Mouse (Mus musculus): ENCODE data around the gene Hpca. TPM values are rescaled to one million over a fixed set of nuclear protein-coding genes. Genes with fewer than 3 reads are reported as not detected.

Hpca gene
- polyA plus RNA-seq, 1 experiment from 2014 or later = 0.99 TPM

- Histone ChIP-seq H3K27ac (replicated peaks) (no peak overlapping the region), H3K9ac (ENCODE audit: low read length) (no peak overlapping the region), H3K27me3 (ENCODE audit: control insufficient read depth, insufficient read depth, low read length) (no peaks in the 10 kb centered on the region), H3K36me3 (ENCODE audit: control insufficient read depth, insufficient read depth, low read length) (no peaks in the 10 kb centered on the region), H3K4me1 (replicated peaks; ENCODE audit: control insufficient read depth, insufficient read depth) (peaks cover 6% of the 10 kb centered on the region; the same call in 1 of the 2 replicates), H3K4me2 (replicated peaks; ENCODE audit: low read depth) (no peak overlapping the region), H3K4me3 (ENCODE audit: low read depth, low read length) (no peak overlapping the region), H3K9me3 (ENCODE audit: control insufficient read depth, low read length) (no peaks in the 10 kb centered on the region)
- no peak for TF ChIP-seq CTCF (IDR thresholded peaks at IDR 0.05; ENCODE audit: low read depth)
- TF ChIP-seq EP300 (optimal IDR thresholded peaks at IDR 0.05) = no peak
- ATAC-seq (ENCODE audit: low FRiP score, low TSS enrichment) = no peak
- 75% methylated on average over 5 of the region's 5 CpGs for WGBS
- no peak for DNase-seq (ENCODE audit: low spot score)
These were observed 17.8 kb upstream of the Hpca start for GRCm38 (mm10) chr4:129139642-129140041.

GRCm38 (mm10) chr4:129137392-129138321 lies 15.8 kb upstream of the Hpca start:
- Histone ChIP-seq H3K4me1 (replicated peaks; ENCODE audit: control insufficient read depth, insufficient read depth) (peaks cover 6% of the 10 kb centered on the region; the same call in 1 of the 2 replicates), H3K4me2 (replicated peaks; ENCODE audit: low read depth) (peak overlapping the region; percentile 79; the same call in 1 of the 2 replicates), H3K4me3 (ENCODE audit: low read depth, low read length) (no peak overlapping the region), H3K9ac (ENCODE audit: low read length) (peak overlapping the region; percentile 63), H3K9me3 (ENCODE audit: control insufficient read depth, low read length) (no peaks in the 10 kb centered on the region), H3K36me3 (ENCODE audit: control insufficient read depth, insufficient read depth, low read length) (no peaks in the 10 kb centered on the region), H3K27me3 (ENCODE audit: control insufficient read depth, insufficient read depth, low read length) (no peaks in the 10 kb centered on the region), H3K27ac (replicated peaks) (no peak overlapping the region)
- TF ChIP-seq EP300 (optimal IDR thresholded peaks at IDR 0.05) = no peak
- no peak for TF ChIP-seq CTCF (IDR thresholded peaks at IDR 0.05; ENCODE audit: low read depth)
- DNase-seq (ENCODE audit: low spot score) = no peak
- no peak for ATAC-seq (ENCODE audit: low FRiP score, low TSS enrichment)
- 67% methylated on average over 14 of the region's 14 CpGs for WGBS

- ATAC-seq (ENCODE audit: low FRiP score, low TSS enrichment) (peak; percentile 28; the same call in 1 of the 2 replicates), DNase-seq (ENCODE audit: low spot score) (peak; percentile 34)
- Histone ChIP-seq H3K4me2 (replicated peaks; ENCODE audit: low read depth) (peak within 1 kb of the TSS; percentile 79), H3K9me3 (ENCODE audit: control insufficient read depth, low read length) (no peaks in the 10 kb centered on the region), H3K4me3 (ENCODE audit: low read depth, low read length) (peak within 1 kb of the TSS; percentile 50), H3K27me3 (ENCODE audit: control insufficient read depth, insufficient read depth, low read length) (no peaks in the 10 kb centered on the region), H3K4me1 (replicated peaks; ENCODE audit: control insufficient read depth, insufficient read depth) (peaks cover 3% of the 10 kb centered on the region; the same call in 1 of the 2 replicates), H3K9ac (ENCODE audit: low read length) (peak within 1 kb of the TSS; percentile 63), H3K36me3 (ENCODE audit: control insufficient read depth, insufficient read depth, low read length) (no peaks in the 10 kb centered on the region), H3K27ac (replicated peaks) (no peak within 1 kb of the TSS)
- WGBS = 4% methylated on average over 27 of the region's 80 CpGs
- TF ChIP-seq CTCF (IDR thresholded peaks at IDR 0.05; ENCODE audit: low read depth) (no peak), EP300 (optimal IDR thresholded peaks at IDR 0.05) (no peak)
These were observed 14.9 kb upstream of the Hpca start, which contains the start of gene Fndc5 for GRCm38 (mm10) chr4:129136579-129137391. Gene Fndc5, plus strand, starts transcription at chr4:129136999.

- Histone ChIP-seq H3K27me3 (ENCODE audit: control insufficient read depth, insufficient read depth, low read length) (no peaks in the 10 kb centered on the region), H3K4me1 (replicated peaks; ENCODE audit: control insufficient read depth, insufficient read depth) (peaks cover 2% of the 10 kb centered on the region; the same call in 1 of the 2 replicates), H3K9ac (ENCODE audit: low read length) (peak overlapping the region; percentile 63; the same call in 1 of the 2 replicates), H3K27ac (replicated peaks) (no peak overlapping the region), H3K9me3 (ENCODE audit: control insufficient read depth, low read length) (no peaks in the 10 kb centered on the region), H3K4me2 (replicated peaks; ENCODE audit: low read depth) (peak overlapping the region; percentile 79), H3K4me3 (ENCODE audit: low read depth, low read length) (peak overlapping the region; percentile 50), H3K36me3 (ENCODE audit: control insufficient read depth, insufficient read depth, low read length) (no peaks in the 10 kb centered on the region)
- TF ChIP-seq CTCF (IDR thresholded peaks at IDR 0.05; ENCODE audit: low read depth) (no peak), EP300 (optimal IDR thresholded peaks at IDR 0.05) (no peak)
- no peak for DNase-seq (ENCODE audit: low spot score)
- WGBS = 44% methylated on average over 9 of the region's 9 CpGs
- no peak for ATAC-seq (ENCODE audit: low FRiP score, low TSS enrichment)
These were observed 14.3 kb upstream of the Hpca start for GRCm38 (mm10) chr4:129136189-129136578.

GRCm38 (mm10) chr4:129135637-129136036 lies 13.8 kb upstream of the Hpca start:
- no peak overlapping the region for H3K9ac ChIP-seq (ENCODE audit: low read length)
- whole genome bisulfite sequencing = 63% methylated on average over 2 of the region's 2 CpGs

More at GRCm38 (mm10) chr4:129135637-129136036, 13.8 kb upstream of the Hpca start:
- H3K4me2 ChIP-seq (replicated peaks; ENCODE audit: low read depth) = no peak overlapping the region
- H3K4me1 ChIP-seq (replicated peaks; ENCODE audit: control insufficient read depth, insufficient read depth) = no peaks in the 10 kb centered on the region
- H3K27me3 ChIP-seq (ENCODE audit: control insufficient read depth, insufficient read depth, low read length) = no peaks in the 10 kb centered on the region
- H3K27ac ChIP-seq (replicated peaks) = no peak overlapping the region
- H3K9me3 ChIP-seq (ENCODE audit: control insufficient read depth, low read length) = no peaks in the 10 kb centered on the region
- TF ChIP-seq EP300 (optimal IDR thresholded peaks at IDR 0.05) = no peak
- TF ChIP-seq CTCF (IDR thresholded peaks at IDR 0.05; ENCODE audit: low read depth) = no peak
- H3K36me3 ChIP-seq (ENCODE audit: control insufficient read depth, insufficient read depth, low read length) = no peaks in the 10 kb centered on the region
- no peak for ATAC-seq (ENCODE audit: low FRiP score, low TSS enrichment)
- no peak for DNase-seq (ENCODE audit: low spot score)
- H3K4me3 ChIP-seq (ENCODE audit: low read depth, low read length) = no peak overlapping the region

All from stomach, postnatal 0 days (tissue).